Mouse (Mus musculus) CH12.LX (cell line): ENCODE data around the gene Paxbp1. TPM values are rescaled to one million over a fixed set of nuclear protein-coding genes. Genes with fewer than 3 reads are reported as not detected.

ENCODE experiments used
- DNase-seq: peaks from one replicate; pipeline ENCODE4 v3.0.0-alpha.2; 2013; ENCODE audit errors: extremely low read depth
- H3K27ac ChIP-seq: 2 replicates; pipeline ENCODE4 v1.5.1; 2012; ENCODE audit warnings: low read depth, mild to moderate bottlenecking, control low read depth, moderate library complexity; ENCODE audit not compliant: insufficient read depth
- H3K27me3 ChIP-seq: replicated peaks from 2 replicates; pipeline ENCODE3; 2012; ENCODE audit warnings: inconsistent platforms
- H3K36me3 ChIP-seq, 2 experiments: replicated peaks in 1 of 2; 2 replicates each; pipeline versions ENCODE3 to v1.6.1; 2012; ENCODE audit warnings: inconsistent platforms in 1 of 2, low read length in 1 of 2, mild to moderate bottlenecking in 1 of 2, mixed read lengths in 1 of 2, moderate library complexity in 1 of 2; ENCODE audit not compliant: control insufficient read depth in 1 of 2, insufficient read depth in 1 of 2
- H3K4me1 ChIP-seq, 2 experiments: 2 replicates each; pipeline ENCODE4 v1.6.1; 2012; ENCODE audit warnings: inconsistent platforms in 1 of 2, moderate library complexity in 1 of 2; ENCODE audit not compliant: insufficient read depth in 2 of 2, control insufficient read depth in 1 of 2
- H3K4me2 ChIP-seq: 2 replicates; pipeline ENCODE4 v1.6.1; 2012; ENCODE audit warnings: low read depth, mild to moderate bottlenecking, control low read depth; ENCODE audit not compliant: poor library complexity, insufficient read depth, severe bottlenecking
- H3K4me3 ChIP-seq, 3 experiments: fragments of 150-350 bp in 1 of 3; sonication (generic) in 1 of 3; replicated peaks in 1 of 3; 2 replicates each; pipeline versions ENCODE3 to v1.5.1; 2011 to 2012; ENCODE audit warnings: low read depth in 2 of 3, low read length in 2 of 3, mild to moderate bottlenecking in 2 of 3, moderate library complexity in 2 of 3, control low read depth in 1 of 3, improper control_type of control experiment in 1 of 3, inconsistent platforms in 1 of 3, mixed read lengths in 1 of 3; ENCODE audit not compliant: poor library complexity in 1 of 3
- H3K79me2 ChIP-seq: replicated peaks from 2 replicates; pipeline ENCODE4 v1.6.1; 2012; ENCODE audit warnings: mild to moderate bottlenecking, moderate library complexity; ENCODE audit not compliant: control insufficient read depth, poor library complexity, insufficient read depth, severe bottlenecking; ENCODE audit errors: extremely low read depth
- H3K9ac ChIP-seq: 2 replicates; pipeline ENCODE4 v1.6.1; 2012; ENCODE audit warnings: low read depth, mild to moderate bottlenecking, control low read depth, moderate library complexity; ENCODE audit not compliant: insufficient read depth
- H3K9me3 ChIP-seq: replicated peaks from 2 replicates; pipeline ENCODE3; 2012; ENCODE audit warnings: low read length, inconsistent platforms, mixed read lengths
- CHD1 ChIP-seq: IDR thresholded peaks from 2 replicates; pipeline ENCODE4 v1.6.1; 2012; ENCODE audit warnings: low read depth, low read length, improper control_type of control experiment, inconsistent platforms
- E2F4 ChIP-seq: IDR thresholded peaks from 2 replicates; pipeline ENCODE4 v1.6.1; 2011; ENCODE audit warnings: low read depth, low read length, improper control_type of control experiment; ENCODE audit not compliant: insufficient replicate concordance
- ELF1 ChIP-seq: IDR thresholded peaks from 2 replicates; pipeline ENCODE4 v1.6.1; 2014; ENCODE audit warnings: low read depth, mild to moderate bottlenecking, inconsistent platforms, low read length, improper control_type of control experiment
- EP300 ChIP-seq: IDR thresholded peaks from 2 replicates; pipeline ENCODE4 v1.6.1; 2011; ENCODE audit warnings: low read length, improper control_type of control experiment
- ETS1 ChIP-seq: conservative IDR thresholded peaks from 2 replicates; pipeline ENCODE4 v1.6.1; 2012; ENCODE audit warnings: low read depth, mild to moderate bottlenecking, inconsistent platforms, low read length, improper control_type of control experiment, moderate library complexity
- GABPA ChIP-seq: IDR thresholded peaks from 2 replicates; pipeline ENCODE4 v1.6.1; 2012; ENCODE audit warnings: low read depth, low read length, improper control_type of control experiment, inconsistent platforms; ENCODE audit not compliant: insufficient replicate concordance
- HCFC1 ChIP-seq: IDR thresholded peaks from 2 replicates; pipeline ENCODE4 v1.6.1; 2012; ENCODE audit warnings: low read depth, mild to moderate bottlenecking, inconsistent platforms, low read length, improper control_type of control experiment
- JUN ChIP-seq: IDR thresholded peaks from 2 replicates; pipeline ENCODE4 v1.6.1; 2011; ENCODE audit warnings: low read depth, mild to moderate bottlenecking, low read length, improper control_type of control experiment, moderate library complexity; ENCODE audit not compliant: insufficient read depth
- JUND ChIP-seq: conservative IDR thresholded peaks from 2 replicates; pipeline ENCODE4 v1.6.1; 2011; ENCODE audit warnings: low read depth, low read length, improper control_type of control experiment
- KAT2A ChIP-seq: IDR thresholded peaks from 2 replicates; pipeline ENCODE4 v1.6.1; 2012; ENCODE audit warnings: low read length, improper control_type of control experiment, inconsistent platforms; ENCODE audit not compliant: insufficient replicate concordance
- MAFK ChIP-seq: IDR thresholded peaks from 2 replicates; pipeline ENCODE4 v1.6.1; 2011; ENCODE audit warnings: low read length, improper control_type of control experiment; ENCODE audit not compliant: insufficient replicate concordance
- MAZ ChIP-seq: IDR thresholded peaks from 2 replicates; pipeline ENCODE4 v1.6.1; 2012; ENCODE audit warnings: low read depth, mild to moderate bottlenecking, inconsistent platforms, low read length, improper control_type of control experiment, moderate library complexity
- MXI1 ChIP-seq: IDR thresholded peaks from 2 replicates; pipeline ENCODE4 v1.6.1; 2011; ENCODE audit warnings: mild to moderate bottlenecking, low read depth, low read length, improper control_type of control experiment
- MYC ChIP-seq: IDR thresholded peaks from 2 replicates; pipeline ENCODE4 v1.6.1; 2011; ENCODE audit warnings: low read depth, mild to moderate bottlenecking, improper control_type of control experiment, low read length
- PAX5 ChIP-seq: IDR thresholded peaks from 2 replicates; pipeline ENCODE4 v1.6.1; 2012; ENCODE audit warnings: low read length, inconsistent platforms, mixed read lengths
- RCOR1 ChIP-seq: conservative IDR thresholded peaks from 2 replicates; pipeline ENCODE4 v1.6.1; 2012; ENCODE audit warnings: low read depth, mild to moderate bottlenecking, inconsistent platforms, low read length, improper control_type of control experiment
- SIN3A ChIP-seq: IDR thresholded peaks from 2 replicates; pipeline ENCODE4 v1.6.1; 2012; ENCODE audit warnings: low read length, improper control_type of control experiment, inconsistent platforms
- SMC3 ChIP-seq: IDR thresholded peaks from 2 replicates; pipeline ENCODE4 v1.6.1; 2011; ENCODE audit warnings: low read depth, low read length, improper control_type of control experiment
- TBP ChIP-seq: conservative IDR thresholded peaks from 2 replicates; pipeline ENCODE4 v1.6.1; 2011; ENCODE audit warnings: low read depth, low read length, improper control_type of control experiment
- UBTF ChIP-seq: IDR thresholded peaks from 2 replicates; pipeline ENCODE4 v1.6.1; 2012; ENCODE audit warnings: low read depth, mild to moderate bottlenecking, inconsistent platforms, low read length, improper control_type of control experiment, moderate library complexity
- USF2 ChIP-seq: conservative IDR thresholded peaks from 2 replicates; pipeline ENCODE4 v1.6.1; 2011; ENCODE audit warnings: low read depth, low read length, improper control_type of control experiment
- ZC3H11A ChIP-seq: IDR thresholded peaks from 2 replicates; pipeline ENCODE4 v1.6.1; 2012; ENCODE audit warnings: low read depth, mild to moderate bottlenecking, inconsistent platforms, low read length, improper control_type of control experiment
- ZKSCAN1 ChIP-seq: IDR thresholded peaks from 2 replicates; pipeline ENCODE4 v1.6.1; 2012; ENCODE audit warnings: low read depth, inconsistent platforms, low read length, improper control_type of control experiment, borderline replicate concordance
- ZMIZ1 ChIP-seq: IDR thresholded peaks from 2 replicates; pipeline ENCODE4 v1.6.1; 2012; ENCODE audit warnings: low read depth, mild to moderate bottlenecking, inconsistent platforms, low read length, improper control_type of control experiment
- ZNF384 ChIP-seq: IDR thresholded peaks from 2 replicates; pipeline ENCODE4 v1.6.1; 2012; ENCODE audit warnings: low read depth, low read length, improper control_type of control experiment, inconsistent platforms
- dilution Hi-C: fragments of 300-500 bp; cut with MboI; formaldehyde crosslinking; loops from 2 replicates; pipeline ENCODE4 v1.14.3; 2020; ENCODE audit warnings: low sequenced_read_pairs; ENCODE audit not compliant: extremely low pct_unique_long_range_greater_than_20kb, extremely low pct_ligation_motif_present
- in situ Hi-C: fragments of 300-500 bp; cut with MboI; formaldehyde crosslinking; loops from 3 replicates; pipeline ENCODE4 v1.14.3; 2019; ENCODE audit warnings: low sequenced_read_pairs, low pct_ligation_motif_present, low pct_unique_long_range_greater_than_20kb, mixed read lengths
- polyA plus RNA-seq: library from polyadenylated mRNA; unstranded; fragments of >175 nt; gene quantifications from 2 replicates; pipeline ENCODE4 v1.2.1, GENCODE M21; 2012; ENCODE audit warnings: low read depth; ENCODE audit not compliant: insufficient read length
- total RNA-seq, 2 experiments: library from RNA; depleted of rRNA; stranded (reverse); fragments of 300-350 nt in 1 of 2; fragments of >200 nt in 1 of 2; gene quantifications; 2 replicates each; pipeline ENCODE4 v1.2.3; 2012 to 2014

Gene Paxbp1
- total and polyA plus RNA-seq, 3 experiments: 39.4 to 77.1 (median 74.4) TPM

DNA sequence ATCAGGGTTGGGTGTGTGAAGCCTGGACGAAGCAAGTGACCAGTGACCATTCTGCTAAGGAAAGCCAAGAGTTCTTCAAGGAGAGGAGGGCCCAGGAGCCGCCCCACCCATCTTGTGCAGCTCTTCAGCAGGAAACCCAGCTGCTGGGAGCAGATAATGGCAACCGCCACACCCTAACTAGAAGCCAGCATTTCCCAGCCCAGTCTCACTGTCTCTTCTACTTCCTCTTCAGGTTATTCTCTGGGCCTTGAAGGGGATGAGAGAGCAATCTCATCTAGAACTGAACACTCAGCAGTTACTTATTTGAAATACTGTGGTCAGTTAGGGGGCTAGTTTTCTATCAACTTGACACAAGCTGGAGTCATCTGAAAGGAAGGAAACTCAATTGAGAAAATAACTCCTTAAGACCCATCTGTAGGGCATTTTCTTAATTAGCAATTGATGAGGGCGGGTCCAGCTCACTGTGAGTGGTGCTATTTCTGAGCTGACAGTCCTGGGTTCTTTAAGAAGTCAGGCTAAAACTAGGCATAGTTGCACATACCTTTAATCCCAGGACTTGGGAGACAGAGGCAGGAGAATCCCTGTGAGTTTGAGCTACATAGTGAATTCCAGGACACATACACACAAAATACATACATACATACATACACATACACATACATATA lies 42.4 kb upstream of the Paxbp1 start:
- H3K27me3 ChIP-seq: peaks cover 70% of the 10 kb centered on the region
- H3K4me2 ChIP-seq: no peak overlapping the region
- no peaks in the 10 kb centered on the region for H3K36me3 ChIP-seq
- no peaks in the 10 kb centered on the region for H3K79me2 ChIP-seq
- dilution Hi-C loops: no loop called here
- no peak overlapping the region for H3K4me3 ChIP-seq
- DNase-seq: no peak
- H3K27ac ChIP-seq: no peak overlapping the region
- in situ Hi-C loops: loop anchor here (10.0 kb wide), 1 partner anchor 228 kb away; no protein-coding TSS in a partner anchor
- H3K9ac ChIP-seq: no peak overlapping the region
- peaks cover 4% of the 10 kb centered on the region for H3K9me3 ChIP-seq
- TF ChIP-seq CHD1 (no peak), ZNF384 (no peak), GABPA (no peak), ELF1 (no peak), EP300 (no peak), HCFC1 (no peak), JUN (no peak), ETS1 (no peak), MYC (no peak), UBTF (no peak), MAZ (no peak), E2F4 (no peak), USF2 (no peak), SIN3A (no peak), ZC3H11A (no peak), MAFK (no peak), JUND (no peak), KAT2A (no peak), SMC3 (no peak), MXI1 (no peak)
- 0 out of 4 replicates have a peak, but pooled peaks cover 0 to 2% of the 10 kb centered on the region in 2 experiments for H3K4me1 ChIP-seq

DNA sequence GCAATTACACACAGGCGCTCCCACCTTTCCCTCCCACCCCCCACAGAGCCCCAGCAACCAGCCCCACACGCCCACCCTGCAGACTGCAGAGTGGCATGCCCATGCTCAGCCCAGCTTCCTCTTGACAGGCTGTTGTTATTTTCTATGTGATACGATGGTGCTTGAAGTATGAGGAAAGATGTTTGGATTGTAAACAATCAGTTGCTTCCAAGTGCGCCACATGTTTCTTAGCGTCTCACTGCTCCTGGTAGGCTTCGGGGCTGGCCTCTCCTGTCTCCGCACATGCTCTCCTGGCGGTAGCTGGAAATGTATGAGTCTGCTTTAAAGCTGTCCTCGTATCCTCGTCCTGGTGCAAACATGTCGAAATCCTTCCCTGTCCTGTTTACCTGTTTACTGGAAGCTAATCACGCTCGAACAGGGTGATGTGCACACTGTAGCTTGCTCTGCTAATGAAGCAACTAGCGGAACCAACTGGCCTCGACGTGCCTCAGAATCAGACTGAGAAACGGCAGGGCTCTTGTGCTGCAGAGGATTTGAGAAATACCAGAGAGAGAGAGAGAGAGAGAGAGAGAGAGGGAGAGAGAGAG lies 41.0 kb upstream of the Paxbp1 start:
- dilution Hi-C loops: no loop called here
- Histone ChIP-seq H3K9ac (no peak overlapping the region), H3K79me2 (no peaks in the 10 kb centered on the region), H3K36me3 (no peaks in the 10 kb centered on the region), H3K9me3 (peaks cover 4% of the 10 kb centered on the region), H3K4me2 (no peak overlapping the region), H3K27me3 (peaks cover 60% of the 10 kb centered on the region), H3K4me3 (no peak overlapping the region), H3K27ac (no peak overlapping the region), H3K4me1 (0 out of 4 replicates have a peak, but pooled peaks cover 0 to 3% of the 10 kb centered on the region in 2 experiments)
- in situ Hi-C loops: loop anchor here (10.0 kb wide), 1 partner anchor 229 kb away; no protein-coding TSS in a partner anchor
- DNase-seq: no peak
- TF ChIP-seq GABPA (no peak), PAX5 (no peak), SMC3 (no peak), EP300 (no peak), MYC (no peak), ZMIZ1 (no peak), UBTF (no peak), ELF1 (no peak), JUND (no peak), RCOR1 (no peak), ZNF384 (no peak), TBP (no peak), USF2 (no peak), CHD1 (no peak), ZKSCAN1 (no peak)
